Mouse (Mus musculus) liver, embryonic 11.5 days (tissue): ENCODE data around the gene Cyp51. TPM values are rescaled to one million over a fixed set of nuclear protein-coding genes. Genes with fewer than 3 reads are reported as not detected.

Experiments
- ATAC-seq: fragments of 200-750 bp; cut with Nextera tagmentation; replicated peaks from 2 replicates; pipeline ENCODE4 v1.8.0; 2017; ENCODE audit warnings: moderate number of reproducible peaks, mild to moderate bottlenecking, moderate TSS enrichment, moderate library complexity; ENCODE audit not compliant: low FRiP score
- DNase-seq: peaks from one replicate; pipeline ENCODE4 v3.0.0-alpha.2; 2017; ENCODE audit warnings: low spot score
- H3K27ac ChIP-seq: fragments of 300-500 bp; sonication (generic); 2 replicates; pipeline ENCODE4 v1.5.1; 2014; ENCODE audit warnings: mild to moderate bottlenecking, low read depth, low read length, control low read depth
- H3K27me3 ChIP-seq: fragments of 300-500 bp; sonication (generic); replicated peaks from 2 replicates; pipeline ENCODE4 v1.6.1; 2014; ENCODE audit warnings: low read length, mixed read lengths; ENCODE audit not compliant: control insufficient read depth, insufficient read depth
- H3K36me3 ChIP-seq: fragments of 300-500 bp; sonication (generic); 2 replicates; pipeline ENCODE4 v1.6.1; 2014; ENCODE audit warnings: mild to moderate bottlenecking, low read length, moderate library complexity, mixed read lengths; ENCODE audit not compliant: control insufficient read depth, insufficient read depth
- H3K4me1 ChIP-seq: fragments of 300-500 bp; sonication (generic); replicated peaks from 2 replicates; pipeline ENCODE4 v1.6.1; 2014; ENCODE audit warnings: low read length, mixed read lengths; ENCODE audit not compliant: control insufficient read depth, insufficient read depth
- H3K4me2 ChIP-seq: fragments of 300-500 bp; sonication (generic); 2 replicates; pipeline ENCODE4 v1.6.1; 2014; ENCODE audit warnings: mild to moderate bottlenecking, control low read depth, moderate library complexity
- H3K4me3 ChIP-seq: fragments of 300-500 bp; sonication (generic); 2 replicates; pipeline ENCODE4 v1.5.1; 2014; ENCODE audit warnings: low read depth, low read length, control low read depth
- H3K9ac ChIP-seq: fragments of 300-500 bp; sonication (generic); 2 replicates; pipeline ENCODE4 v1.6.1; 2014; ENCODE audit warnings: low read depth, low read length, control low read depth
- H3K9me3 ChIP-seq: fragments of 300-500 bp; sonication (generic); 2 replicates; pipeline ENCODE4 v1.6.1; 2016; ENCODE audit warnings: low read length, inconsistent platforms, mixed read lengths; ENCODE audit not compliant: control insufficient read depth
- WGBS: fragments of 180-500 bp; shearing (Covaris S2); extraction: QIAGEN DNeasy Blood & Tissue Kit; methylation state at CpG from one replicate; pipeline ENCODE4 v1.1.7; 2014; 5-methylcytosine and 5-hydroxymethylcytosine counted together
- polyA plus RNA-seq: library from polyadenylated mRNA; unstranded; fragments of >200 nt; fragmentation: Nextera tagmentation; extraction: Ambion mirVana; gene quantifications from 2 replicates; pipeline ENCODE4 v1.2.1, GENCODE M21; 2014

Cyp51 gene
- polyA plus RNA-seq, 1 experiment from 2014 or later: 70.9 TPM

- H3K4me2 ChIP-seq: no peak overlapping the region
- ATAC-seq: no peak
- no peak overlapping the region for H3K9ac ChIP-seq
- no peaks in the 10 kb centered on the region for H3K4me1 ChIP-seq
- H3K36me3 ChIP-seq: no peaks in the 10 kb centered on the region; the same call in 1 of the 2 replicates
- H3K27ac ChIP-seq: no peak overlapping the region
- WGBS: 82% methylated on average over 2 of the region's 2 CpGs
- no peaks in the 10 kb centered on the region for H3K9me3 ChIP-seq
- no peaks in the 10 kb centered on the region for H3K27me3 ChIP-seq
- no peak overlapping the region for H3K4me3 ChIP-seq
- DNase-seq: no peak
Measured at GRCm38 (mm10) chr5:4040922-4041321, 63.6 kb downstream of the Cyp51 start.

DNA sequence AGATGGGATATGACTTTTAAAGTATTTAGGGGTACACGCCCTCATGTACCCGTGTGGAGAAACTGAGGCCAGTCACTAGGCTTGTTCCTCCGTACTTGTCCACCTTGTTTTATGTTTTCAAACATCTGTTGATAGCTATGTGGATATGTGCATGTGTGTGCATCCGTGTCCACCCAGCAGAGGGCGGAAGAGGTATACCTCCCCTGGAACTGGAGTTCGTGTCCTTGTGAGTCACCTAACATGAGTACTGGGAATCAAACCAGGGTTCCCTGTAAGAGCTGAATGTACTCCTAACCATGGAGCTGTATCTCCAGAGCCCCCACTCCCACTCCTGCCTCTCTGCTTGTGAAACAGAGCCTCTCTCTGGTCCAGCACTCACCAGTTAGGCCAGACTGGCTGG lies 64.2 kb downstream of the Cyp51 start:
- no peaks in the 10 kb centered on the region for H3K27me3 ChIP-seq
- H3K4me3 ChIP-seq: no peak overlapping the region
- no peak overlapping the region for H3K27ac ChIP-seq
- DNase-seq (no peak), ATAC-seq (0 out of 2 replicates have a peak, but pooled peaks have one; percentile 20)
- peaks cover 5% of the 10 kb centered on the region; the same call in 1 of the 2 replicates for H3K36me3 ChIP-seq
- 86% methylated on average over 6 of the region's 6 CpGs for WGBS
- H3K4me2 ChIP-seq: no peak overlapping the region
- no peak overlapping the region for H3K9ac ChIP-seq
- H3K9me3 ChIP-seq: no peaks in the 10 kb centered on the region
- no peaks in the 10 kb centered on the region for H3K4me1 ChIP-seq

- 84% methylated on average over 8 of the region's 8 CpGs for WGBS
- ATAC-seq (no peak), DNase-seq (no peak)
- H3K27me3 ChIP-seq: no peaks in the 10 kb centered on the region
- no peaks in the 10 kb centered on the region for H3K9me3 ChIP-seq
- no peaks in the 10 kb centered on the region for H3K4me1 ChIP-seq
- H3K4me3 ChIP-seq: no peak overlapping the region
- no peak overlapping the region for H3K27ac ChIP-seq
- no peak overlapping the region for H3K9ac ChIP-seq
- H3K36me3 ChIP-seq: peaks cover 10% of the 10 kb centered on the region; the same call in 1 of the 2 replicates
- no peak overlapping the region for H3K4me2 ChIP-seq
Measured at GRCm38 (mm10) chr5:4039351-4039750, 65.2 kb downstream of the Cyp51 start.

DNA sequence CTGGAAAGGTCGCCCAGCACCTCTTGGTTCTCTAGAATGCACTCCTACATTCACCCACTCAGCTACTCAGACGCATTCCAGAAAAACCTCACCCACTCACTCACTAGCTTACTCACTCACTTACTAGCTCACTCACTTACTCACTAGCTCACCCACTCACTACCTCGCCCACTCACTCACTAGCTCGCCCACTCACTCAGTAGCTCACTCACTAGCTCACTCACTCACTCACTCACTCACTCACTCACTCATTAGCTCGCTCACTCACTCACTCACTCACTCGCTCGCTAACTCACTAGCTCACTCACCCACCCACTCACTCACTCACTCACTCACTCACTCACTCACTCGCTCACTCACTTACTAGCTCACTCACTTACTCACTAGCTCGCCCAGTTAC lies 67.9 kb downstream of the Cyp51 start:
- ATAC-seq (no peak), DNase-seq (no peak)
- Histone ChIP-seq H3K27me3 (no peaks in the 10 kb centered on the region), H3K4me1 (no peaks in the 10 kb centered on the region), H3K9me3 (no peaks in the 10 kb centered on the region), H3K27ac (no peak overlapping the region), H3K4me2 (no peak overlapping the region), H3K4me3 (no peak overlapping the region), H3K36me3 (peaks cover 10% of the 10 kb centered on the region; the same call in 1 of the 2 replicates), H3K9ac (no peak overlapping the region)
- 90% methylated on average over 9 of the region's 9 CpGs for WGBS

- no peak for ATAC-seq
- Histone ChIP-seq H3K9me3 (no peaks in the 10 kb centered on the region), H3K4me3 (no peak overlapping the region), H3K4me1 (no peaks in the 10 kb centered on the region), H3K36me3 (peaks cover 12% of the 10 kb centered on the region; the same call in 1 of the 2 replicates), H3K27me3 (no peaks in the 10 kb centered on the region), H3K4me2 (no peak overlapping the region), H3K9ac (no peak overlapping the region), H3K27ac (no peak overlapping the region)
- WGBS: 68% methylated on average over 4 of the region's 4 CpGs
- no peak for DNase-seq
Measured at GRCm38 (mm10) chr5:4031846-4032245, 72.7 kb downstream of the Cyp51 start.

Other genes starting within 250 kb of the Cyp51 start
- 9.9 and 11.7 TPM in 2 replicates for gene Mterf1a, start 210.8 kb downstream of the Cyp51 start, polyA plus RNA-seq
- gene Akap9, start 176.7 kb downstream of the Cyp51 start, polyA plus RNA-seq: 54.4 and 69.8 TPM in 2 replicates
- 5.2 and 5.4 TPM in 2 replicates for gene Mterf1b, start 87.6 kb upstream of the Cyp51 start, polyA plus RNA-seq